Mouse (Mus musculus): Measurements from ENCODE around the gene Tmem236. TPM values are rescaled to one million over a fixed set of nuclear protein-coding genes. Genes with fewer than 3 reads are reported as not detected.
"Not testable (repeated sequence)": the region's sequence is repeated elsewhere in the genome, so short reads cannot be mapped to it uniquely, and the experiment has no call there.

Tmem236 gene
- total and polyA plus RNA-seq, 2 experiments from 2014 or later = 0.05 to 0.22 TPM

GRCm38 (mm10) chr2:14199621-14200020 is 25.3 kb downstream of the Tmem236 start:
- no peaks in the 10 kb centered on the region for H3K4me1 ChIP-seq (ENCODE audit: insufficient read depth, low read length)
- H3K9ac ChIP-seq (replicated peaks; ENCODE audit: low read length, poor library complexity, severe bottlenecking) = no peak overlapping the region
- H3K27ac ChIP-seq (ENCODE audit: low read depth, low read length) = no peak overlapping the region
- ATAC-seq (ENCODE audit: low FRiP score) (no peak), DNase-seq (ENCODE audit: low spot score) (peak; percentile 2)
- no peaks in the 10 kb centered on the region for H3K9me3 ChIP-seq (ENCODE audit: low read length)
- H3K36me3 ChIP-seq (ENCODE audit: insufficient read depth, low read length) = no peaks in the 10 kb centered on the region
- H3K27me3 ChIP-seq (ENCODE audit: insufficient read depth, low read length) = no peaks in the 10 kb centered on the region
- TF ChIP-seq CTCF (IDR thresholded peaks at IDR 0.05) = no peak
- 50% methylated on average over 2 of the region's 2 CpGs for WGBS
- no peak overlapping the region for H3K4me2 ChIP-seq (ENCODE audit: low read depth, low read length, poor library complexity, severe bottlenecking)
- no peak overlapping the region for H3K4me3 ChIP-seq (ENCODE audit: low read depth, low read length)

GRCm38 (mm10) chr2:14200879-14201445 is 26.6 kb downstream of the Tmem236 start:
- H3K27me3 ChIP-seq (ENCODE audit: insufficient read depth, low read length); H3K9me3 ChIP-seq (ENCODE audit: low read length); H3K4me1 ChIP-seq (ENCODE audit: insufficient read depth, low read length); DNase-seq (ENCODE audit: low spot score); H3K27ac ChIP-seq (ENCODE audit: low read depth, low read length); H3K4me2 ChIP-seq (ENCODE audit: low read depth, low read length, poor library complexity, severe bottlenecking); ATAC-seq (ENCODE audit: low FRiP score); H3K9ac ChIP-seq (replicated peaks; ENCODE audit: low read length, poor library complexity, severe bottlenecking); H3K4me3 ChIP-seq (ENCODE audit: low read depth, low read length); H3K36me3 ChIP-seq (ENCODE audit: insufficient read depth, low read length): not testable (repeated sequence)
- WGBS = no CpG with 5 or more reads among the region's 2 CpGs

DNA sequence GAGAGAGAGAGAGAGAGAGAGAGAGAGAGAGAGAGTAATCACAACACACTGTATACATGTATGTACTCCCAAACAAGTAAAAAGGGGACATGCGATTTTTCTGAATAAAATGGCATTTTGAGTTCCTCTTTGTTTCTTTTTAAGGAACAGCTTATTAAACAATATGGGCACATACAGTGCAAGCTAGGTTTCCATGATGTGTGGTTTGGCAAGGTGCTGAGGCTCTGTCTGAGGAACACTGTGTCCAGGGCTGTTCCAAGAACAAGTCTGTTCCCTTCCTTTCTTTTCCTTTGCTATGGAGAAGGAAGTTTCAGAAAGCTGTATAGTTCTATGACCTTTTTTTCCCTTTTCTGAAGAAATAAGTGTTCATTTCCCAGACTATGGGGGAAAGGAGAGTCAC is 30.0 kb downstream of the Tmem236 start:
- no peaks in the 10 kb centered on the region for H3K9me3 ChIP-seq (ENCODE audit: low read length)
- DNase-seq (ENCODE audit: low spot score) (no peak), ATAC-seq (ENCODE audit: low FRiP score) (no peak)
- no peak overlapping the region for H3K27ac ChIP-seq (ENCODE audit: low read depth, low read length)
- no peak overlapping the region for H3K4me3 ChIP-seq (ENCODE audit: low read depth, low read length)
- no peak overlapping the region for H3K4me2 ChIP-seq (ENCODE audit: low read depth, low read length, poor library complexity, severe bottlenecking)
- WGBS = 93% methylated on average over 1 of the region's 1 CpGs
- no peaks in the 10 kb centered on the region for H3K4me1 ChIP-seq (ENCODE audit: insufficient read depth, low read length)
- H3K9ac ChIP-seq (replicated peaks; ENCODE audit: low read length, poor library complexity, severe bottlenecking) = no peak overlapping the region
- H3K27me3 ChIP-seq (ENCODE audit: insufficient read depth, low read length) = no peaks in the 10 kb centered on the region
- H3K36me3 ChIP-seq (ENCODE audit: insufficient read depth, low read length) = no peaks in the 10 kb centered on the region
- TF ChIP-seq CTCF (IDR thresholded peaks at IDR 0.05) = no peak

DNA sequence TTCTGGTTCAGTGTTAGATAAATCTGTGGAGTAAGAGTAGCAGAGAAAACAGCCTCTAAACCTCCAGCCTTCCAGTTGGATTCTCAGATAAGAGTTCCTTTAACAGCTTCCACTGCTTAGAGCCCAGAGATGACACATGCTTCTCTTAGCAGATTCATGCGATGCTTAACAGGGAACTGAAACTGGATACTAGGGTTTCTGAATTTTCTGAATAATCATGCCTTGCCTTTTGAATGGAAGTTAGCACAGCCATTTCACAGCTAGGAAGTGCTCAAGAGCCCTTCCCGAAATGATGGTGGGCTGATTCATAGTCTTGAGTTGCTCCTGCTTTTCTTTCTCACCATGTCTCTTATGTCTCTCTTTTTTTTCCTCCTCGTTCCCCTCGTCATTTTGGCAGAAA is 32.5 kb downstream of the Tmem236 start:
- 90% methylated on average over 4 of the region's 4 CpGs for WGBS
- Histone ChIP-seq H3K9ac (replicated peaks; ENCODE audit: low read length, poor library complexity, severe bottlenecking) (no peak overlapping the region), H3K36me3 (ENCODE audit: insufficient read depth, low read length) (no peaks in the 10 kb centered on the region), H3K27ac (ENCODE audit: low read depth, low read length) (no peak overlapping the region), H3K4me1 (ENCODE audit: insufficient read depth, low read length) (no peaks in the 10 kb centered on the region), H3K27me3 (ENCODE audit: insufficient read depth, low read length) (no peaks in the 10 kb centered on the region), H3K4me2 (ENCODE audit: low read depth, low read length, poor library complexity, severe bottlenecking) (no peak overlapping the region), H3K9me3 (ENCODE audit: low read length) (no peaks in the 10 kb centered on the region), H3K4me3 (ENCODE audit: low read depth, low read length) (no peak overlapping the region)
- no peak for ATAC-seq (ENCODE audit: low FRiP score)
- TF ChIP-seq CTCF (IDR thresholded peaks at IDR 0.05) = no peak
- DNase-seq (ENCODE audit: low spot score) = no peak

GRCm38 (mm10) chr2:14210731-14211130 is 36.4 kb downstream of the Tmem236 start:
- no peaks in the 10 kb centered on the region for H3K27me3 ChIP-seq (ENCODE audit: insufficient read depth, low read length)
- no peaks in the 10 kb centered on the region for H3K9me3 ChIP-seq (ENCODE audit: low read length)
- no peak overlapping the region for H3K4me2 ChIP-seq (ENCODE audit: low read depth, low read length, poor library complexity, severe bottlenecking)
- H3K27ac ChIP-seq (ENCODE audit: low read depth, low read length) = no peak overlapping the region
- no peak for TF ChIP-seq CTCF (IDR thresholded peaks at IDR 0.05)
- DNase-seq (ENCODE audit: low spot score) = no peak
- no peak overlapping the region for H3K4me3 ChIP-seq (ENCODE audit: low read depth, low read length)
- WGBS = 81% methylated on average over 1 of the region's 1 CpGs
- ATAC-seq (ENCODE audit: low FRiP score) = no peak
- H3K4me1 ChIP-seq (ENCODE audit: insufficient read depth, low read length) = no peaks in the 10 kb centered on the region
- no peak overlapping the region for H3K9ac ChIP-seq (replicated peaks; ENCODE audit: low read length, poor library complexity, severe bottlenecking)
- no peaks in the 10 kb centered on the region for H3K36me3 ChIP-seq (ENCODE audit: insufficient read depth, low read length)

- Histone ChIP-seq H3K36me3 (ENCODE audit: insufficient read depth, low read length) (no peaks in the 10 kb centered on the region), H3K27me3 (ENCODE audit: insufficient read depth, low read length) (no peaks in the 10 kb centered on the region), H3K9me3 (ENCODE audit: low read length) (no peaks in the 10 kb centered on the region), H3K27ac (ENCODE audit: low read depth, low read length) (no peak overlapping the region), H3K4me2 (ENCODE audit: low read depth, low read length, poor library complexity, severe bottlenecking) (no peak overlapping the region), H3K9ac (replicated peaks; ENCODE audit: low read length, poor library complexity, severe bottlenecking) (no peak overlapping the region), H3K4me1 (ENCODE audit: insufficient read depth, low read length) (no peaks in the 10 kb centered on the region), H3K4me3 (ENCODE audit: low read depth, low read length) (no peak overlapping the region)
- no peak for DNase-seq (ENCODE audit: low spot score)
- no peak for TF ChIP-seq CTCF (IDR thresholded peaks at IDR 0.05)
- ATAC-seq (ENCODE audit: low FRiP score) = no peak
Measured at GRCm38 (mm10) chr2:14211606-14212005, 37.3 kb downstream of the Tmem236 start.

Measured in midbrain, postnatal 0 days (tissue).